Mouse (Mus musculus) bone marrow macrophage, adult 2 months (primary cell): ENCODE data around the gene Runx3. TPM values are rescaled to one million over a fixed set of nuclear protein-coding genes. Genes with fewer than 3 reads are reported as not detected.

Source experiments
- H3K27ac ChIP-seq: 2 replicates; pipeline ENCODE4 v1.5.1; 2012; ENCODE audit warnings: low read depth, low read length; ENCODE audit not compliant: insufficient read depth
- H3K4me1 ChIP-seq: 2 replicates; pipeline ENCODE4 v1.6.1; 2012; ENCODE audit warnings: low read length; ENCODE audit not compliant: control insufficient read depth, insufficient read depth
- H3K4me3 ChIP-seq: 2 replicates; pipeline ENCODE4 v1.5.1; 2012; ENCODE audit warnings: mild to moderate bottlenecking, low read length, moderate library complexity; ENCODE audit not compliant: insufficient read depth
- CTCF ChIP-seq: IDR thresholded peaks from 2 replicates; pipeline ENCODE4 v1.5.1; 2012; ENCODE audit warnings: low read depth, mild to moderate bottlenecking, low read length, moderate library complexity
- POLR2A ChIP-seq: IDR thresholded peaks from 2 replicates; pipeline ENCODE4 v1.6.1; 2012; ENCODE audit warnings: mild to moderate bottlenecking, low read depth, low read length, borderline replicate concordance
- polyA plus RNA-seq: library from polyadenylated mRNA; stranded (reverse); fragments of >200 nt; gene quantifications from 2 replicates; pipeline ENCODE4 v1.2.4, GENCODE M21; 2012; ENCODE audit not compliant: missing spikeins, insufficient read depth, insufficient read length

Gene Runx3
- polyA plus RNA-seq, 1 experiment, result 1.6 TPM

DNA sequence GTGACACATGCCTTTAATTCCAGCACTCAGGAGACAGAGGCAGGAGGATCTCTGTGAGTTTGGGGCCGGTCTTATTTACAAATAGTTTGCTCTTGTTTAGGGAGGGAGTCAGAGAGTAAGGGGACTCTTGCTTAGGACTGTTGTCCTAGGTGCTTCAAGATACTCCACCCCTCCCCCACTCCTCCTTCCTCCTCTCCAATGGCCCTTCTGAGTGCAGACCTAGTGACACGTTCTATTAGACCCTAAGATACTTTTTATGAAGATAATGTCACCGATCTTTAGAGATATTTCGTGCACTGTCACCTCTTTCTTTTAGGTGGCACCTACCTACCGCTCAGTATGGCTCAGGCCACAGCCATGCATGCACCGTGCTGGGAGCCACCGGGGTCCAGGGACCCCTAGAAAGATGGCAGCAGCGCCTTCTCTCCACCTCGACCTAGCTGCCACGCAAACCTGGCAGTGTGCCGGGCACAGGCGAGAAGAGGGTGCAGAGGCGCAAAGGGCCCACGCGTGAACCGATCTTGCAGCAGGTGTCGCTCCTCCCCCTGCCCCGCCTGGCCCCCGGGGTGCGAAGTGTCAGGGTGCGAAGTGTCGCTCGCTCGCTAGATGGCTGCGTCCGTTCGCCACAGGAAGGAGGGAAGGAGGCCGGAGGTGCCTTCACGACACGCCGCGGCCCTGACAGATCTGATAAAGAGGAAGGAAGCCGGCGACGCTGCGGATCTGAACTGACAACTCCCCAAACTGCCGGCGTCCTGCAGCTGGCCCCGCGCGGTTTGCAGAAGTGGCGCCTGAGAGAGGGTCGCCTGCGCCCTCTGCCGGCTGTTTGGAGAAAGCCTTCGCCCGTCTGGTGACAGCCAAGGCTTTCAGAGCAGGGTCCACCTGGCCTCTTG, 85.5 kb downstream of the Runx3 start:
- TF ChIP-seq POLR2A (no peak), CTCF (peak; percentile 94)
- no peak overlapping the region for H3K27ac ChIP-seq
- peaks cover 9% of the 10 kb centered on the region for H3K4me1 ChIP-seq

DNA sequence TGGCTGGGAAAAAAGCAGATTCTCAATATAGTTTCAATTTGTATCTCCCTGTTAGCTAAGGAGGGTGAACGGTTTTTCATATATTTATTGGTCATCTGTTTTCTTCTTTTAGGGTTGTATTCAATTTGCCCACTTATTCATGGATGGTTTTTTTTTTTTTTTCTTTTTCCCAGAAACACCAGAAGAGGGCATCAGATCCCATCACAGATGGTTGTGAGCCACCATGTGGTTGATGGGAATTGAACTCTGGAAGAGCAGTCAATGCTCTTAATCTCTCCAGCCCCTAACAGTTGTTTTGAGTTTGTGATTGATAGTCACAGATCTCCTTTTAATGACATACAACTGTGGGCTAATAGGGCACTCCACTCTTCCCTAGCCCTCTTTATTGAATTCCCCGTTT, 89.4 kb downstream of the Runx3 start:
- Histone ChIP-seq H3K27ac (no peak overlapping the region), H3K4me1 (peaks cover 5% of the 10 kb centered on the region), H3K4me3 (no peak overlapping the region)
- no peak for TF ChIP-seq CTCF

More for the DNA sequence above, 85.5 kb downstream of the Runx3 start:
- H3K4me3 ChIP-seq, result peak overlapping the region; percentile 45

DNA sequence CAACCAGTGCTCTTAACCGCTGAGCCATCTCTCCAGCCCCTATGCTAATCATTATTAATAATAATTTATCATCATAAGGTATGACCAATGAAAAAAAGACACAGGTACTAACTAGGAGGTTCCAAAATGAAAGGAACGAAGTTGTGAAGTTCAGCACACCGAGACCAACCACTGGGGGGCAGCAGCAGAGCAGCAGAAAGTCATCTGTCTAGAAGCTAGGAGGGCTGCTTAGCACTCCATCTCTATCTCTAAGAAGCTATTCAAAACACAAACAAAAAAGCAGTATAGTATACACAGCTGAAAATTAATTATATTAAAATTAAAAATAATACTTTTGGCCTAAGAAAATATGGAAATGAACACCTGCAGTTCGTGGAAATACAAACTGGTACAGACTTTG, 99.2 kb downstream of the Runx3 start:
- H3K27ac ChIP-seq, result no peak overlapping the region
- H3K4me3 ChIP-seq, result no peak overlapping the region
- no peaks in the 10 kb centered on the region for H3K4me1 ChIP-seq
- TF ChIP-seq CTCF, result peak; percentile 90
- no peak for TF ChIP-seq POLR2A

DNA sequence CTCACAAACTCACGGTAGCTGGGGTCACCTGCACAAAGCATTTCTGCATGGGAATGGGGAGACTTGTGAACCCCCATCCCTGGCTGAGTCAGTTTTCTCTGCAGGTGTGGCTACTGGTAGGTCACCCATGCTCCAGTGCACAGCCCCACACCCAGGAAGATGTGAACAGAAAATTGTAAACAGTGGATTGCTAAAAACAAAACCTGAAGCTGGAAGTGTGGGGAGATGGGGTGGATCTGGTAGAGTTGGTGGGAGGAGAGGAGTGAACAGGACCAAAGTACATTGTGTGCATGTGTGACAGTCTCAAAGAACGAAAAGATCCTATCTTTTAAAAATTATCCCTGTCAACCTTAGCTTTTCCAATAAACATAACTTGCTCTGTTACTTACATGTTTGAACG, 100.2 kb downstream of the Runx3 start:
- TF ChIP-seq POLR2A, result no peak
- TF ChIP-seq CTCF, result no peak
- no peak overlapping the region for H3K27ac ChIP-seq

DNA sequence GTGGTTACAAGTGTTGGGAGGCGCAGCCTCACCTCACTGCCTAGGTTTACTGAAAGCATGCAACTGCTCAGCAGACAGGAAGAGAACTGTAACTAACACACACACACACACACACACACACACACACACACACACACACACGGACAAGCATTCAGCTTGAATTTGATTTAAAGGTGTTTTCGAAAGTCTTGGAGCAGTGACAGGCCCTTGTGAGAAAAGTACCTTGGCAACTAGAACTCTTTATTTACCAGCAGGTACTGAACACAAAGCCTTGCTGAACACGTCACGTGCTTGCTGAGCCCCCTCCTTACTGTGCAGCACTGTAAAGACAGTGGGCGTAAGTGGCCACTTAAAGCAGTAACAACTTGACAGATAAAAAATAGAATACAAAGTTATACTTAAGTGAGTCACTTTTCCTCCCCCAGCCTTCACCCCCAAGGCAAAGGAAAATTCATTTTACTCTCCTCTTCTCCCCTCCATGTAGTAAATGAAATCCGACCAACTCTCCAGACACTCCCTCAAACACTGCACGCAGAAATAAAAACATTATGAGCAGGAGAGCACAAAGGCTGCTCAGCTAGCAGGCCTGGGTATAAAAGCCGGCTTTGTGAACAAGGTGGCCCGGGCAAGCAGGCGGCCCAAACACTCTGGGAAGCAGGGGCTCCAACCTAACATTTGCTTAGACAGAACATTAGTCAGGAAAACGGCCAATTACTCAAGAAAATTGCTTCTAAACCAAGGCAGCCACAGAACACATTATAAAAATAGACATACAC, 101.4 kb downstream of the Runx3 start:
- TF ChIP-seq POLR2A, result no peak
- TF ChIP-seq CTCF, result no peak
- H3K4me3 ChIP-seq, result no peak overlapping the region
- H3K27ac ChIP-seq, result no peak overlapping the region
- peaks cover 16% of the 10 kb centered on the region for H3K4me1 ChIP-seq

More for the DNA sequence above, 100.2 kb downstream of the Runx3 start:
- H3K4me3 ChIP-seq, result no peak overlapping the region
- H3K4me1 ChIP-seq, result peaks cover 4% of the 10 kb centered on the region

DNA sequence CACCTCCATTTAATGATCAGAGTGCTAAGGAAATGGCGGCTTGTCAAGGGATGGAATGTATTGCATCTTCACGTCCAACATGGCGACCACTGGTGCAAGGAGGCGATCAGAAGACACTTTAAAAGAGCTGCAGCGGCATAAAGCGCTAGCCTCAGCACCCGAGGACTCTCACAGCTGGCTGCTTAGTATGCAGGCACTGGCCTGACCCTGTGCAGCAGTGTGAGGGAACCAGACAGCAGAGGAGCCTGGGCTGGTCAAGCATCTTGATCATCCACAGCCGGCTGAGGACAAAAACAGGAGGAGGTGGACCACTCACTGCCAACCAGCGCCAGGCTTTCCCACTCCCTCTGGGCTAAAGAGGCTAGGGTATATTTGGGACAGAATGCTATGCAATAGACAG, 103.4 kb downstream of the Runx3 start:
- Histone ChIP-seq H3K4me3 (no peak overlapping the region), H3K4me1 (peaks cover 34% of the 10 kb centered on the region), H3K27ac (no peak overlapping the region)
- TF ChIP-seq CTCF (no peak), POLR2A (no peak)

DNA sequence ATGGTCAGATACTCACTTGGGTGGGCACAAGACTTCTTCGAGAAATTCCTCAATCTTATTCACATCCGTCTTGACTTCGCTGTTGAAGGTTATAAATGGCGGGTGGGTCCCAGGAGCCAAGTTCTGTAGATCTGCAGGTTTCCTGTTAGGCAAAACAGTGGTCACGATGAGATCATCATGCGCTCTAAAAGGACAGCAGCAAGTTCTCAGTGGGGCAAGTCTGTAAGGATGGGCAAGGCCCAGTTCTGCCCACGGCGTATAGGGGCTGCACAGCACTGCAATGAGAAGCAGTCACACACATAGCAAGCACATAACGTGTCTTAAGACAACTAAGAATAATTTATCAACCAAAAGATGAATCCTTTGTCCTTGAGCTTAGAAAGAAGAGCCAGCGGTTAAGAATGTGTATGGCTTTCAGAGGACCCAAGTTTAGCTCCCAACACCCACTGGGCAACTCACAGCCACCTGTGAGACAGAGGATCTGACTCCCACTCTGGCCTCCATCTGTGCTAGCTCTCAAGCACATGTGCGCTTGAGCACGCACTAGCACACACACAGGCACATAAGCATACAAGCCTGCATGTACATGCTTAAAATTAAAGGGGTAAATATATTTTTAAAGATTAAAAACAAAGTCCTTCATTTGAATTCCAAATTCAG, 105.7 kb downstream of the Runx3 start:
- Histone ChIP-seq H3K4me1 (peaks cover 54% of the 10 kb centered on the region), H3K27ac (peak overlapping the region; percentile 61), H3K4me3 (no peak overlapping the region)
- TF ChIP-seq POLR2A (no peak), CTCF (no peak)

Other genes with a start within 250 kb of the Runx3 start
- gene Tmem50a, start 205.6 kb upstream of the Runx3 start, polyA plus RNA-seq, result 392 and 428 TPM in 2 replicates
- 1,131 and 1,373 TPM in 2 replicates for gene Rsrp1, start 197.1 kb upstream of the Runx3 start, polyA plus RNA-seq
- 97.3 and 97.6 TPM in 2 replicates for gene Syf2, start 189.8 kb upstream of the Runx3 start, polyA plus RNA-seq
- 121 and 131 TPM in 2 replicates for gene Clic4, start 152.2 kb downstream of the Runx3 start, polyA plus RNA-seq
- gene Srrm1, start 232.7 kb downstream of the Runx3 start, polyA plus RNA-seq, result 129 and 141 TPM in 2 replicates